Mouse (Mus musculus) midbrain, embryonic 11.5 days (tissue): ENCODE data around the gene Pitpnc1. TPM values are rescaled to one million over a fixed set of nuclear protein-coding genes. Genes with fewer than 3 reads are reported as not detected.

Source experiments
- ATAC-seq: fragments of 200-750 bp; cut with Nextera tagmentation; 2 replicates; pipeline ENCODE4 v1.8.0; 2017; ENCODE audit warnings: moderate TSS enrichment, moderate library complexity; ENCODE audit not compliant: low FRiP score
- DNase-seq: peaks from one replicate; pipeline ENCODE4 v3.0.0; 2015; ENCODE audit warnings: low spot score; ENCODE audit errors: missing footprints
- H3K27ac ChIP-seq: fragments of 300-500 bp; sonication (generic); 2 replicates; pipeline ENCODE4 v1.5.1; 2014; ENCODE audit warnings: low read depth, low read length
- H3K27me3 ChIP-seq: fragments of 300-500 bp; sonication (generic); 2 replicates; pipeline ENCODE4 v1.6.1; 2014; ENCODE audit warnings: mild to moderate bottlenecking, low read length, moderate library complexity, mixed read lengths; ENCODE audit not compliant: control insufficient read depth, insufficient read depth
- H3K36me3 ChIP-seq: fragments of 300-500 bp; sonication (generic); 2 replicates; pipeline ENCODE4 v1.6.1; 2014; ENCODE audit warnings: mild to moderate bottlenecking, low read length, moderate library complexity, mixed read lengths; ENCODE audit not compliant: control insufficient read depth, insufficient read depth
- H3K4me1 ChIP-seq: fragments of 300-500 bp; sonication (generic); 2 replicates; pipeline ENCODE4 v1.6.1; 2014; ENCODE audit warnings: low read length; ENCODE audit not compliant: control insufficient read depth, insufficient read depth
- H3K4me2 ChIP-seq: fragments of 300-500 bp; sonication (generic); 2 replicates; pipeline ENCODE4 v1.6.1; 2014; ENCODE audit warnings: mild to moderate bottlenecking, moderate library complexity
- H3K4me3 ChIP-seq: fragments of 300-500 bp; sonication (generic); 2 replicates; pipeline ENCODE4 v1.5.1; 2014; ENCODE audit warnings: low read depth, low read length
- H3K9ac ChIP-seq: fragments of 300-500 bp; sonication (generic); 2 replicates; pipeline ENCODE4 v1.6.1; 2014; ENCODE audit warnings: low read length
- H3K9me3 ChIP-seq: fragments of 300-500 bp; sonication (generic); 2 replicates; pipeline ENCODE4 v1.6.1; 2016; ENCODE audit warnings: low read length; ENCODE audit not compliant: control insufficient read depth
- WGBS: fragments of 180-500 bp; shearing (Covaris S2); extraction: QIAGEN DNeasy Blood & Tissue Kit; methylation state at CpG from one replicate; pipeline ENCODE4 v1.1.7; 2014; 5-methylcytosine and 5-hydroxymethylcytosine counted together
- polyA plus RNA-seq: library from polyadenylated mRNA; unstranded; fragments of >200 nt; fragmentation: Nextera tagmentation; extraction: Ambion mirVana; gene quantifications from 2 replicates; pipeline ENCODE4 v1.2.1, GENCODE M21; 2014

The Pitpnc1 gene
- polyA plus RNA-seq, 1 experiment from 2014 or later: 29.9 TPM

GRCm38 (mm10) chr11:107393154-107393827 is 77.2 kb downstream of the Pitpnc1 start:
- Histone ChIP-seq H3K9ac (no peak overlapping the region), H3K4me1 (peaks cover 13% of the 10 kb centered on the region), H3K27ac (no peak overlapping the region), H3K27me3 (no peaks in the 10 kb centered on the region), H3K4me3 (no peak overlapping the region), H3K4me2 (no peak overlapping the region), H3K9me3 (no peaks in the 10 kb centered on the region), H3K36me3 (no peaks in the 10 kb centered on the region)
- DNase-seq (no peak), ATAC-seq (no peak)
- WGBS: 91% methylated on average over 7 of the region's 7 CpGs

- Histone ChIP-seq H3K27ac (peak overlapping the region; percentile 15; the same call in 1 of the 2 replicates), H3K9me3 (no peaks in the 10 kb centered on the region), H3K36me3 (no peaks in the 10 kb centered on the region), H3K4me3 (no peak overlapping the region), H3K27me3 (no peaks in the 10 kb centered on the region), H3K4me1 (peaks cover 13% of the 10 kb centered on the region), H3K4me2 (no peak overlapping the region), H3K9ac (no peak overlapping the region)
- WGBS: 27% methylated on average over 2 of the region's 2 CpGs
- ATAC-seq: no peak
- DNase-seq: no peak
Measured at GRCm38 (mm10) chr11:107390540-107390939, 80.0 kb downstream of the Pitpnc1 start.

GRCm38 (mm10) chr11:107390001-107390400 is 80.5 kb downstream of the Pitpnc1 start:
- WGBS: 64% methylated on average over 10 of the region's 10 CpGs
- H3K9ac ChIP-seq: no peak overlapping the region
- H3K4me1 ChIP-seq: peaks cover 13% of the 10 kb centered on the region
- H3K4me2 ChIP-seq: no peak overlapping the region
- H3K4me3 ChIP-seq: no peak overlapping the region
- DNase-seq (no peak), ATAC-seq (no peak)
- peak overlapping the region; percentile 15; the same call in 1 of the 2 replicates for H3K27ac ChIP-seq
- no peaks in the 10 kb centered on the region for H3K27me3 ChIP-seq
- H3K36me3 ChIP-seq: no peaks in the 10 kb centered on the region
- H3K9me3 ChIP-seq: no peaks in the 10 kb centered on the region

- H3K36me3 ChIP-seq: no peaks in the 10 kb centered on the region
- 88% methylated on average over 10 of the region's 10 CpGs for WGBS
- no peaks in the 10 kb centered on the region for H3K27me3 ChIP-seq
- DNase-seq (no peak), ATAC-seq (no peak)
- H3K4me3 ChIP-seq: no peak overlapping the region
- peaks cover 13% of the 10 kb centered on the region for H3K4me1 ChIP-seq
- no peak overlapping the region for H3K4me2 ChIP-seq
- no peaks in the 10 kb centered on the region for H3K9me3 ChIP-seq
- no peak overlapping the region for H3K9ac ChIP-seq
- no peak overlapping the region for H3K27ac ChIP-seq
Measured at GRCm38 (mm10) chr11:107386481-107386880, 84.0 kb downstream of the Pitpnc1 start.

- Histone ChIP-seq H3K27me3 (no peaks in the 10 kb centered on the region), H3K4me2 (no peak overlapping the region)
- WGBS: 60% methylated on average over 4 of the region's 4 CpGs
Measured at GRCm38 (mm10) chr11:107385306-107385705, 85.2 kb downstream of the Pitpnc1 start.

GRCm38 (mm10) chr11:107383985-107384384 is 86.5 kb downstream of the Pitpnc1 start:
- Histone ChIP-seq H3K4me1 (no peaks in the 10 kb centered on the region), H3K9ac (no peak overlapping the region)
- WGBS: 81% methylated on average over 6 of the region's 6 CpGs

More at GRCm38 (mm10) chr11:107385306-107385705, 85.2 kb downstream of the Pitpnc1 start:
- H3K9me3 ChIP-seq: no peaks in the 10 kb centered on the region
- no peak overlapping the region for H3K4me3 ChIP-seq
- H3K9ac ChIP-seq: no peak overlapping the region
- no peaks in the 10 kb centered on the region for H3K36me3 ChIP-seq
- no peak for DNase-seq
- no peak for ATAC-seq
- H3K4me1 ChIP-seq: peaks cover 5% of the 10 kb centered on the region; the same call in 1 of the 2 replicates
- no peak overlapping the region for H3K27ac ChIP-seq

GRCm38 (mm10) chr11:107379965-107380364 is 90.5 kb downstream of the Pitpnc1 start:
- H3K27me3 ChIP-seq: no peaks in the 10 kb centered on the region
- 87% methylated on average over 9 of the region's 9 CpGs for WGBS

More at GRCm38 (mm10) chr11:107383985-107384384, 86.5 kb downstream of the Pitpnc1 start:
- H3K9me3 ChIP-seq: no peaks in the 10 kb centered on the region
- no peaks in the 10 kb centered on the region for H3K27me3 ChIP-seq
- no peaks in the 10 kb centered on the region for H3K36me3 ChIP-seq
- no peak for ATAC-seq
- DNase-seq: no peak
- H3K4me2 ChIP-seq: no peak overlapping the region
- H3K27ac ChIP-seq: no peak overlapping the region
- no peak overlapping the region for H3K4me3 ChIP-seq

GRCm38 (mm10) chr11:107379089-107379845 is 91.2 kb downstream of the Pitpnc1 start:
- ATAC-seq: no peak

More at GRCm38 (mm10) chr11:107379965-107380364, 90.5 kb downstream of the Pitpnc1 start:
- ATAC-seq (no peak), DNase-seq (no peak)
- Histone ChIP-seq H3K27ac (no peak overlapping the region), H3K4me2 (no peak overlapping the region), H3K9me3 (no peaks in the 10 kb centered on the region), H3K9ac (no peak overlapping the region), H3K36me3 (no peaks in the 10 kb centered on the region), H3K4me1 (no peaks in the 10 kb centered on the region), H3K4me3 (no peak overlapping the region)

GRCm38 (mm10) chr11:107377326-107377725 is 93.2 kb downstream of the Pitpnc1 start:
- ATAC-seq (no peak), DNase-seq (no peak)
- H3K4me1 ChIP-seq: peaks cover 2% of the 10 kb centered on the region; the same call in 1 of the 2 replicates
- H3K27ac ChIP-seq: no peak overlapping the region
- no peak overlapping the region for H3K4me2 ChIP-seq
- no peaks in the 10 kb centered on the region for H3K36me3 ChIP-seq
- H3K9ac ChIP-seq: no peak overlapping the region
- H3K27me3 ChIP-seq: no peaks in the 10 kb centered on the region
- WGBS: 97% methylated on average over 6 of the region's 6 CpGs
- no peak overlapping the region for H3K4me3 ChIP-seq
- H3K9me3 ChIP-seq: no peaks in the 10 kb centered on the region

More at GRCm38 (mm10) chr11:107379089-107379845, 91.2 kb downstream of the Pitpnc1 start:
- H3K27me3 ChIP-seq: no peaks in the 10 kb centered on the region
- 93% methylated on average over 22 of the region's 22 CpGs for WGBS
- H3K27ac ChIP-seq: no peak overlapping the region
- no peaks in the 10 kb centered on the region for H3K4me1 ChIP-seq
- H3K9me3 ChIP-seq: no peaks in the 10 kb centered on the region
- no peak for DNase-seq
- no peaks in the 10 kb centered on the region for H3K36me3 ChIP-seq
- no peak overlapping the region for H3K4me3 ChIP-seq
- no peak overlapping the region for H3K9ac ChIP-seq
- H3K4me2 ChIP-seq: no peak overlapping the region
